Mouse (Mus musculus) thymus, adult 2 months (tissue): ENCODE measurements around the gene Pih1d2.

Source experiments
- CTCF ChIP-seq: fragments of 200-500 bp; IDR thresholded peaks from 2 replicates; pipeline ENCODE4 v1.5.1; 2012; ENCODE audit warnings: mild to moderate bottlenecking, control low read depth, low read length, moderate library complexity, borderline replicate concordance; ENCODE audit not compliant: control insufficient read depth, poor library complexity, insufficient read depth; ENCODE audit errors: extremely low read depth
- POLR2A ChIP-seq: fragments of 200-500 bp; IDR thresholded peaks from 2 replicates; pipeline ENCODE4 v1.6.1; 2012; ENCODE audit warnings: mild to moderate bottlenecking, low read length, control low read depth, moderate library complexity; ENCODE audit not compliant: control insufficient read depth, poor library complexity, insufficient read depth; ENCODE audit errors: extremely low read depth

GRCm38 (mm10) chr9:50670690-50671089, 53.6 kb downstream of the Pih1d2 start:
- TF ChIP-seq CTCF (no peak), POLR2A (no peak)
